Mouse (Mus musculus) CH12.LX (cell line): ENCODE measurements around the gene Fam71b. TPM values are rescaled to one million over a fixed set of nuclear protein-coding genes. Genes with fewer than 3 reads are reported as not detected.

Experiments used
- DNase-seq: peaks from one replicate; pipeline ENCODE4 v3.0.0-alpha.2; 2013; ENCODE audit errors: extremely low read depth
- H3K27ac ChIP-seq: 2 replicates; pipeline ENCODE4 v1.5.1; 2012; ENCODE audit warnings: low read depth, mild to moderate bottlenecking, control low read depth, moderate library complexity; ENCODE audit not compliant: insufficient read depth
- H3K27me3 ChIP-seq: replicated peaks from 2 replicates; pipeline ENCODE3; 2012; ENCODE audit warnings: inconsistent platforms
- H3K36me3 ChIP-seq, 2 experiments: replicated peaks in 1 of 2; 2 replicates each; pipeline versions ENCODE3 to v1.6.1; 2012; ENCODE audit warnings: inconsistent platforms in 1 of 2, low read length in 1 of 2, mild to moderate bottlenecking in 1 of 2, mixed read lengths in 1 of 2, moderate library complexity in 1 of 2; ENCODE audit not compliant: control insufficient read depth in 1 of 2, insufficient read depth in 1 of 2
- H3K4me1 ChIP-seq, 2 experiments: 2 replicates each; pipeline ENCODE4 v1.6.1; 2012; ENCODE audit warnings: inconsistent platforms in 1 of 2, moderate library complexity in 1 of 2; ENCODE audit not compliant: insufficient read depth in 2 of 2, control insufficient read depth in 1 of 2
- H3K4me2 ChIP-seq: 2 replicates; pipeline ENCODE4 v1.6.1; 2012; ENCODE audit warnings: low read depth, mild to moderate bottlenecking, control low read depth; ENCODE audit not compliant: poor library complexity, insufficient read depth, severe bottlenecking
- H3K4me3 ChIP-seq, 3 experiments: fragments of 150-350 bp in 1 of 3; sonication (generic) in 1 of 3; replicated peaks in 1 of 3; 2 replicates each; pipeline versions ENCODE3 to v1.5.1; 2011 to 2012; ENCODE audit warnings: low read depth in 2 of 3, low read length in 2 of 3, mild to moderate bottlenecking in 2 of 3, moderate library complexity in 2 of 3, control low read depth in 1 of 3, improper control_type of control experiment in 1 of 3, inconsistent platforms in 1 of 3, mixed read lengths in 1 of 3; ENCODE audit not compliant: poor library complexity in 1 of 3
- H3K79me2 ChIP-seq: replicated peaks from 2 replicates; pipeline ENCODE4 v1.6.1; 2012; ENCODE audit warnings: mild to moderate bottlenecking, moderate library complexity; ENCODE audit not compliant: control insufficient read depth, poor library complexity, insufficient read depth, severe bottlenecking; ENCODE audit errors: extremely low read depth
- H3K9ac ChIP-seq: 2 replicates; pipeline ENCODE4 v1.6.1; 2012; ENCODE audit warnings: low read depth, mild to moderate bottlenecking, control low read depth, moderate library complexity; ENCODE audit not compliant: insufficient read depth
- H3K9me3 ChIP-seq: replicated peaks from 2 replicates; pipeline ENCODE3; 2012; ENCODE audit warnings: low read length, inconsistent platforms, mixed read lengths
- BHLHE40 ChIP-seq: IDR thresholded peaks from 2 replicates; pipeline ENCODE4 v1.6.1; 2011; ENCODE audit warnings: mild to moderate bottlenecking, low read depth, low read length, improper control_type of control experiment
- CHD2 ChIP-seq: IDR thresholded peaks from 2 replicates; pipeline ENCODE4 v1.6.1; 2011; ENCODE audit warnings: low read length, improper control_type of control experiment
- CTCF ChIP-seq, 2 experiments: IDR thresholded peaks in 1 of 2; conservative IDR thresholded peaks in 1 of 2; 2 replicates each; pipeline ENCODE4 v1.5.1; 2011 to 2012; ENCODE audit warnings: low read depth in 2 of 2, low read length in 2 of 2, improper control_type of control experiment in 1 of 2, inconsistent platforms in 1 of 2, mild to moderate bottlenecking in 1 of 2, moderate library complexity in 1 of 2
- EP300 ChIP-seq: IDR thresholded peaks from 2 replicates; pipeline ENCODE4 v1.6.1; 2011; ENCODE audit warnings: low read length, improper control_type of control experiment
- ETS1 ChIP-seq: conservative IDR thresholded peaks from 2 replicates; pipeline ENCODE4 v1.6.1; 2012; ENCODE audit warnings: low read depth, mild to moderate bottlenecking, inconsistent platforms, low read length, improper control_type of control experiment, moderate library complexity
- IRF4 ChIP-seq: IDR thresholded peaks from 2 replicates; pipeline ENCODE4 v1.6.1; 2014; ENCODE audit warnings: low read depth, mild to moderate bottlenecking, inconsistent platforms, low read length, improper control_type of control experiment
- KAT2A ChIP-seq: IDR thresholded peaks from 2 replicates; pipeline ENCODE4 v1.6.1; 2012; ENCODE audit warnings: low read length, improper control_type of control experiment, inconsistent platforms; ENCODE audit not compliant: insufficient replicate concordance
- MEF2A ChIP-seq: IDR thresholded peaks from 2 replicates; pipeline ENCODE4 v1.6.1; 2014; ENCODE audit warnings: low read depth, mild to moderate bottlenecking, inconsistent platforms, low read length, improper control_type of control experiment, borderline replicate concordance
- MXI1 ChIP-seq: IDR thresholded peaks from 2 replicates; pipeline ENCODE4 v1.6.1; 2011; ENCODE audit warnings: mild to moderate bottlenecking, low read depth, low read length, improper control_type of control experiment
- MYC ChIP-seq: IDR thresholded peaks from 2 replicates; pipeline ENCODE4 v1.6.1; 2011; ENCODE audit warnings: low read depth, mild to moderate bottlenecking, improper control_type of control experiment, low read length
- POLR2A ChIP-seq: IDR thresholded peaks from 2 replicates; pipeline ENCODE4 v1.6.1; 2011; ENCODE audit warnings: low read depth, mild to moderate bottlenecking, improper control_type of control experiment, low read length
- RCOR1 ChIP-seq: conservative IDR thresholded peaks from 2 replicates; pipeline ENCODE4 v1.6.1; 2012; ENCODE audit warnings: low read depth, mild to moderate bottlenecking, inconsistent platforms, low read length, improper control_type of control experiment
- SIN3A ChIP-seq: IDR thresholded peaks from 2 replicates; pipeline ENCODE4 v1.6.1; 2012; ENCODE audit warnings: low read length, improper control_type of control experiment, inconsistent platforms
- SMC3 ChIP-seq: IDR thresholded peaks from 2 replicates; pipeline ENCODE4 v1.6.1; 2011; ENCODE audit warnings: low read depth, low read length, improper control_type of control experiment
- TCF12 ChIP-seq: IDR thresholded peaks from 2 replicates; pipeline ENCODE4 v1.6.1; 2014; ENCODE audit warnings: low read depth, mild to moderate bottlenecking, inconsistent platforms, low read length, improper control_type of control experiment
- USF1 ChIP-seq: IDR thresholded peaks from 2 replicates; pipeline ENCODE4 v1.6.1; 2014; ENCODE audit warnings: low read depth, mild to moderate bottlenecking, inconsistent platforms, low read length, improper control_type of control experiment
- ZKSCAN1 ChIP-seq: IDR thresholded peaks from 2 replicates; pipeline ENCODE4 v1.6.1; 2012; ENCODE audit warnings: low read depth, inconsistent platforms, low read length, improper control_type of control experiment, borderline replicate concordance
- ZMIZ1 ChIP-seq: IDR thresholded peaks from 2 replicates; pipeline ENCODE4 v1.6.1; 2012; ENCODE audit warnings: low read depth, mild to moderate bottlenecking, inconsistent platforms, low read length, improper control_type of control experiment
- dilution Hi-C: fragments of 300-500 bp; cut with MboI; formaldehyde crosslinking; loops from 2 replicates; pipeline ENCODE4 v1.14.3; 2020; ENCODE audit warnings: low sequenced_read_pairs; ENCODE audit not compliant: extremely low pct_unique_long_range_greater_than_20kb, extremely low pct_ligation_motif_present
- in situ Hi-C: fragments of 300-500 bp; cut with MboI; formaldehyde crosslinking; loops from 3 replicates; pipeline ENCODE4 v1.14.3; 2019; ENCODE audit warnings: low sequenced_read_pairs, low pct_ligation_motif_present, low pct_unique_long_range_greater_than_20kb, mixed read lengths
- polyA plus RNA-seq: library from polyadenylated mRNA; unstranded; fragments of >175 nt; gene quantifications from 2 replicates; pipeline ENCODE4 v1.2.1, GENCODE M21; 2012; ENCODE audit warnings: low read depth; ENCODE audit not compliant: insufficient read length
- total RNA-seq, 2 experiments: library from RNA; depleted of rRNA; stranded (reverse); fragments of 300-350 nt in 1 of 2; fragments of >200 nt in 1 of 2; gene quantifications; 2 replicates each; pipeline ENCODE4 v1.2.3; 2012 to 2014

Fam71b gene
- total and polyA plus RNA-seq, 3 experiments: 0.46 to 2.6 (median 2.4) TPM

DNA sequence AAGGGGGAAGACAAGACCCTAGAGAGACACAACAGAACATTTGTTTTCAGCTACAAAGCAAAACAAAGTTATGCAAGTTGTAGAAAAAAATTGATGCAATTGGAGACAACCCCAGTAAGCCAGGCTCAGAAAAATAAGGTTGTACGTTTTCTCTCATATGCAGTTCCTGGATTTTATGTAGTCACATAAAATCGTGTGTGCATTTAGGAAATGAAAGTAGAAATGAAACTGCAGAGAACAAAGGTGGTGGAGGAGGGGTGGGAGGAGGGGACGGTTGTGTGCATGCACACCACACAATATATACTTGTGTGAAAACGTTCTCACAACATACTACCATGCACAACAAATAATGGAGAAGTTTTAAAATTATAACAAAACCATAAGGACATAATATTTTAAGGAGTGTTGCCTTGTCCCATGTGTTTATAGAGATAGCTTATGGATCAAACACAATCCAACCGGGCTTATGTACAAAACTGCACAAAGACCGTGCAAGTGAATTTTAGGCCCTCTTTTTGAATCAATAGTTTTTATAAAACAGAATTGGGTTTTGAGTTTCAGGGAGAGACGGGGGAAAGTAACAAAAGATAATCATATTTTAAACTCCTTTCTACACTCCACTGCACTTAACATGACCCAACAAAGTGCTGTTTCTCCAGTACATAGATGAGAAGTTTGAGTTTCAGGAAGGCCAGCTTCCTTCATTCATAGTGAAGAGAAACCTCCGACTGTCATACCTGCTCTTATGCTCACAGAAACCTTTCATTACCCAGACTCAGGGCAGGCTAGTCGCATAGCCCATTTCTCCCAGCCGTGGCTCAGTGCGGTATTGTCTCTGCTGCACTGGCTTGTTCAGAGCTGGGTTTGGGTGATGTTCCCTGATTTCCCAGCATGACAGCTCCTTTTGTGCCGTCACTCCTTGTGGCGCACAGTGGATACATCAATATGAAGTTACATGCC lies 23.0 kb upstream of the Fam71b start (continued):
- TF ChIP-seq KAT2A: no peak
- TF ChIP-seq ETS1: peak; percentile 85
- TF ChIP-seq ZKSCAN1: no peak
- TF ChIP-seq ZMIZ1: no peak
- no peak for TF ChIP-seq CTCF (conservative IDR thresholded peaks at IDR 0.05 in 1 of 2, IDR thresholded peaks at IDR 0.05 in 1 of 2; ENCODE audit: low read depth in 2 of 2, low read length in 2 of 2)
- TF ChIP-seq USF1: no peak
- TF ChIP-seq TCF12: peak; percentile 66; the same call in 1 of the 2 replicates
- TF ChIP-seq POLR2A: peak; percentile 27
- TF ChIP-seq MYC: peak; percentile 60
- peak; percentile 53; the same call in 1 of the 2 replicates for TF ChIP-seq MXI1
- no peak for TF ChIP-seq SMC3
- TF ChIP-seq IRF4: peak; percentile 98
- peak; percentile 97 for TF ChIP-seq CHD2

DNA sequence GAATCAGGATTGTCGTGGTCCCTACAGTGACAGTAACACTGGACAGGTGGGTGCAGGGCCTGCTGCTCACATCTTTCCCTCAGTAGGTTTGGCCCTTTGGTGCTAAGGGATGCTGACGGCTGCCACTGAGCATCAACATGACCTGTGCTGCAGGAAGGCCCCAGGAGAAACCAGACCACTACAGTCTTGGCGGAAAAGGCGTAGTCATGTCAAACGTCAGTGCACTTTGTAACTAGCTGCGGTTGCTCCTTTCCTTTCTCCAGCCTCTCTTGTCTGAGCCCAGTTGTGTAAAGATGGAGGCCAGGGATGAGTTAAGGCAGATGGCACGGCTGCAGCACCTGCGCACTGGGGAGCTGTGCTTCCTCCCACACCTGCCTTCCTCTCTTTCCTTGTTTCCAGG lies 21.3 kb upstream of the Fam71b start:
- dilution Hi-C loops: no loop called here
- no peaks in the 10 kb centered on the region for H3K79me2 ChIP-seq
- H3K9ac ChIP-seq: no peak overlapping the region
- peaks cover 35 to 59% of the 10 kb centered on the region in 2 experiments for H3K4me1 ChIP-seq
- no peak overlapping the region for H3K4me3 ChIP-seq
- in situ Hi-C loops: no loop called here
- no peaks in the 10 kb centered on the region for H3K9me3 ChIP-seq
- TF ChIP-seq RCOR1: 0 out of 2 replicates have a peak, but pooled peaks have one; percentile 34
- peak; percentile 27; the same call in 1 of the 2 replicates for TF ChIP-seq EP300
- no peak for TF ChIP-seq IRF4
- TF ChIP-seq MEF2A: no peak
- no peak for TF ChIP-seq SIN3A
- TF ChIP-seq, all 38 proteins: peak for 2
- H3K27ac ChIP-seq: no peak overlapping the region; the same call in 1 of the 2 replicates
- no peak overlapping the region for H3K4me2 ChIP-seq
- no peaks in the 10 kb centered on the region for H3K27me3 ChIP-seq
- no peak for DNase-seq
- no peaks in the 10 kb centered on the region for H3K36me3 ChIP-seq

DNA sequence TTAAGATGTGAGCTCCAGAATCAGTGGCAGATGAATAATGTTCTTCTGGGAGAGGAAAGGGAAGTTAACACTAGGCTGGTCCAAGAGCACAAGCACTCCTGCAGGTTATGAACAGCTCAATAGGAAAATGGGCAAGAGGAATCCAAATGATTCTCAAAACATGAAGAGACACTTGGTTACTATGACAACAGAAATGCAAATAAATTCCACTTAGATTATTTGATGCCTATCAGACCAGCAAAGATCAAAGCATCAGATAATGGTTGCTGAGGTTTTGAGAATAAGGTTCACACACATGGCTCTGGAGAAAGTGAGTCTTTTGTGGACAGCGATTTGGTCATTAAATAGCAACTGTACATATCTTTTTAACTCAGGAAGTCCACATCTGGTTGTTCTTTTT lies 19.0 kb upstream of the Fam71b start:
- no peaks in the 10 kb centered on the region for H3K36me3 ChIP-seq
- no peak for TF ChIP-seq BHLHE40
- no peak overlapping the region for H3K27ac ChIP-seq
- H3K79me2 ChIP-seq: no peaks in the 10 kb centered on the region
- peaks cover 22 to 58% of the 10 kb centered on the region in 2 experiments for H3K4me1 ChIP-seq
- no peak overlapping the region for H3K9ac ChIP-seq
- dilution Hi-C loops (no loop called here), in situ Hi-C loops (no loop called here)
- H3K27me3 ChIP-seq: no peaks in the 10 kb centered on the region
- H3K4me3 ChIP-seq: no peak overlapping the region
- H3K9me3 ChIP-seq: peaks cover 2% of the 10 kb centered on the region
- no peak for DNase-seq
- H3K4me2 ChIP-seq: no peak overlapping the region
